Mouse (Mus musculus): ENCODE data around the gene Il2rg. TPM values are rescaled to one million over a fixed set of nuclear protein-coding genes. Genes with fewer than 3 reads are reported as not detected.

Il2rg gene
- polyA plus RNA-seq, 1 experiment from 2014 or later = 12.2 TPM

GRCm38 (mm10) chrX:101299055-101299454 is 31.0 kb upstream of the Il2rg start, which contains the start of gene Nlgn3:
Nlgn3 (plus strand) TSS chrX:101299168.
- no peak within 1 kb of the TSS for H3K27ac ChIP-seq (ENCODE audit: low read depth, low read length)

GRCm38 (mm10) chrX:101290111-101290510 is 22.1 kb upstream of the Il2rg start:
- no peaks in the 10 kb centered on the region for H3K27me3 ChIP-seq (ENCODE audit: control insufficient read depth, insufficient read depth, low read length)
- H3K9ac ChIP-seq (ENCODE audit: low read depth, low read length) = no peak overlapping the region
- H3K4me1 ChIP-seq (ENCODE audit: control insufficient read depth, insufficient read depth, low read length) = peaks cover 3% of the 10 kb centered on the region; the same call in 1 of the 2 replicates
- 0 out of 2 replicates have a peak, but pooled peaks have one; percentile 47 for ATAC-seq (replicated peaks; ENCODE audit: insufficient number of reproducible peaks, low FRiP score, low TSS enrichment)
- peaks cover 3% of the 10 kb centered on the region for H3K36me3 ChIP-seq (ENCODE audit: control insufficient read depth, insufficient read depth, low read length)
- WGBS (ENCODE audit: insufficient replicate concordance) = 75% methylated on average over 10 of the region's 10 CpGs
- no peak overlapping the region for H3K27ac ChIP-seq (ENCODE audit: low read depth, low read length)
- no peak overlapping the region for H3K4me2 ChIP-seq
- no peaks in the 10 kb centered on the region for H3K9me3 ChIP-seq (replicated peaks; ENCODE audit: control insufficient read depth, low read length)
- no peak overlapping the region for H3K4me3 ChIP-seq (ENCODE audit: low read depth, low read length)

More at GRCm38 (mm10) chrX:101299055-101299454, 31.0 kb upstream of the Il2rg start, which contains the start of gene Nlgn3:
- 0 out of 2 replicates have a peak, but pooled peaks have one; percentile 16 for ATAC-seq (replicated peaks; ENCODE audit: insufficient number of reproducible peaks, low FRiP score, low TSS enrichment)
- Histone ChIP-seq H3K36me3 (ENCODE audit: control insufficient read depth, insufficient read depth, low read length) (no peaks in the 10 kb centered on the region; the same call in 1 of the 2 replicates), H3K9me3 (replicated peaks; ENCODE audit: control insufficient read depth, low read length) (no peaks in the 10 kb centered on the region), H3K4me1 (ENCODE audit: control insufficient read depth, insufficient read depth, low read length) (peaks cover 2% of the 10 kb centered on the region; the same call in 1 of the 2 replicates), H3K9ac (ENCODE audit: low read depth, low read length) (peak within 1 kb of the TSS; percentile 34; the same call in 1 of the 2 replicates), H3K4me3 (ENCODE audit: low read depth, low read length) (peak within 1 kb of the TSS; percentile 33), H3K27me3 (ENCODE audit: control insufficient read depth, insufficient read depth, low read length) (peaks cover 9% of the 10 kb centered on the region), H3K4me2 (peak within 1 kb of the TSS; percentile 63)
- WGBS (ENCODE audit: insufficient replicate concordance) = 25% methylated on average over 21 of the region's 24 CpGs

- H3K9me3 ChIP-seq (replicated peaks; ENCODE audit: control insufficient read depth, low read length) = no peaks in the 10 kb centered on the region
- no peak overlapping the region for H3K27ac ChIP-seq (ENCODE audit: low read depth, low read length)
- H3K4me2 ChIP-seq = no peak overlapping the region
- peaks cover 3% of the 10 kb centered on the region for H3K36me3 ChIP-seq (ENCODE audit: control insufficient read depth, insufficient read depth, low read length)
- H3K27me3 ChIP-seq (ENCODE audit: control insufficient read depth, insufficient read depth, low read length) = no peaks in the 10 kb centered on the region
- no peak for ATAC-seq (replicated peaks; ENCODE audit: insufficient number of reproducible peaks, low FRiP score, low TSS enrichment)
- 83% methylated on average over 7 of the region's 7 CpGs for WGBS (ENCODE audit: insufficient replicate concordance)
- H3K4me1 ChIP-seq (ENCODE audit: control insufficient read depth, insufficient read depth, low read length) = peaks cover 3% of the 10 kb centered on the region; the same call in 1 of the 2 replicates
- H3K9ac ChIP-seq (ENCODE audit: low read depth, low read length) = no peak overlapping the region
- H3K4me3 ChIP-seq (ENCODE audit: low read depth, low read length) = no peak overlapping the region
These were observed 21.0 kb upstream of the Il2rg start for GRCm38 (mm10) chrX:101289037-101289436.

GRCm38 (mm10) chrX:101288432-101288831 is 20.4 kb upstream of the Il2rg start:
- WGBS (ENCODE audit: insufficient replicate concordance) = 85% methylated on average over 6 of the region's 6 CpGs
- no peaks in the 10 kb centered on the region for H3K9me3 ChIP-seq (replicated peaks; ENCODE audit: control insufficient read depth, low read length)
- no peak for ATAC-seq (replicated peaks; ENCODE audit: insufficient number of reproducible peaks, low FRiP score, low TSS enrichment)
- peaks cover 4% of the 10 kb centered on the region for H3K36me3 ChIP-seq (ENCODE audit: control insufficient read depth, insufficient read depth, low read length)
- H3K27ac ChIP-seq (ENCODE audit: low read depth, low read length) = peak overlapping the region; percentile 73; the same call in 1 of the 2 replicates
- H3K4me1 ChIP-seq (ENCODE audit: control insufficient read depth, insufficient read depth, low read length) = peaks cover 3% of the 10 kb centered on the region; the same call in 1 of the 2 replicates
- H3K4me2 ChIP-seq = no peak overlapping the region
- H3K27me3 ChIP-seq (ENCODE audit: control insufficient read depth, insufficient read depth, low read length) = no peaks in the 10 kb centered on the region
- H3K4me3 ChIP-seq (ENCODE audit: low read depth, low read length) = no peak overlapping the region
- no peak overlapping the region for H3K9ac ChIP-seq (ENCODE audit: low read depth, low read length)

GRCm38 (mm10) chrX:101287543-101287942 is 19.5 kb upstream of the Il2rg start:
- Histone ChIP-seq H3K4me1 (ENCODE audit: control insufficient read depth, insufficient read depth, low read length) (peaks cover 3% of the 10 kb centered on the region; the same call in 1 of the 2 replicates), H3K4me2 (no peak overlapping the region), H3K4me3 (ENCODE audit: low read depth, low read length) (no peak overlapping the region), H3K9me3 (replicated peaks; ENCODE audit: control insufficient read depth, low read length) (no peaks in the 10 kb centered on the region), H3K9ac (ENCODE audit: low read depth, low read length) (no peak overlapping the region), H3K27ac (ENCODE audit: low read depth, low read length) (peak overlapping the region; percentile 73; the same call in 1 of the 2 replicates), H3K36me3 (ENCODE audit: control insufficient read depth, insufficient read depth, low read length) (peaks cover 3% of the 10 kb centered on the region), H3K27me3 (ENCODE audit: control insufficient read depth, insufficient read depth, low read length) (no peaks in the 10 kb centered on the region)
- WGBS (ENCODE audit: insufficient replicate concordance) = 61% methylated on average over 3 of the region's 3 CpGs
- peak; percentile 85 for ATAC-seq (replicated peaks; ENCODE audit: insufficient number of reproducible peaks, low FRiP score, low TSS enrichment)

GRCm38 (mm10) chrX:101285953-101286670 is 18.1 kb upstream of the Il2rg start:
- Histone ChIP-seq H3K27ac (ENCODE audit: low read depth, low read length) (no peak overlapping the region), H3K27me3 (ENCODE audit: control insufficient read depth, insufficient read depth, low read length) (no peaks in the 10 kb centered on the region), H3K9ac (ENCODE audit: low read depth, low read length) (no peak overlapping the region), H3K36me3 (ENCODE audit: control insufficient read depth, insufficient read depth, low read length) (peaks cover 7% of the 10 kb centered on the region), H3K9me3 (replicated peaks; ENCODE audit: control insufficient read depth, low read length) (no peaks in the 10 kb centered on the region), H3K4me2 (no peak overlapping the region), H3K4me3 (ENCODE audit: low read depth, low read length) (no peak overlapping the region), H3K4me1 (ENCODE audit: control insufficient read depth, insufficient read depth, low read length) (peaks cover 3% of the 10 kb centered on the region; the same call in 1 of the 2 replicates)
- WGBS (ENCODE audit: insufficient replicate concordance) = 76% methylated on average over 14 of the region's 14 CpGs
- ATAC-seq (replicated peaks; ENCODE audit: insufficient number of reproducible peaks, low FRiP score, low TSS enrichment) = no peak

- H3K4me2 ChIP-seq = no peak overlapping the region
- H3K27me3 ChIP-seq (ENCODE audit: control insufficient read depth, insufficient read depth, low read length) = no peaks in the 10 kb centered on the region
- peaks cover 3% of the 10 kb centered on the region; the same call in 1 of the 2 replicates for H3K4me1 ChIP-seq (ENCODE audit: control insufficient read depth, insufficient read depth, low read length)
- H3K4me3 ChIP-seq (ENCODE audit: low read depth, low read length) = no peak overlapping the region
- no peaks in the 10 kb centered on the region for H3K9me3 ChIP-seq (replicated peaks; ENCODE audit: control insufficient read depth, low read length)
- peaks cover 8% of the 10 kb centered on the region for H3K36me3 ChIP-seq (ENCODE audit: control insufficient read depth, insufficient read depth, low read length)
- no peak for ATAC-seq (replicated peaks; ENCODE audit: insufficient number of reproducible peaks, low FRiP score, low TSS enrichment)
- WGBS (ENCODE audit: insufficient replicate concordance) = 27% methylated on average over 6 of the region's 6 CpGs
- no peak overlapping the region for H3K27ac ChIP-seq (ENCODE audit: low read depth, low read length)
- H3K9ac ChIP-seq (ENCODE audit: low read depth, low read length) = no peak overlapping the region
These were observed 17.5 kb upstream of the Il2rg start for GRCm38 (mm10) chrX:101285534-101285933.

- Histone ChIP-seq H3K9me3 (replicated peaks; ENCODE audit: control insufficient read depth, low read length) (no peaks in the 10 kb centered on the region), H3K27me3 (ENCODE audit: control insufficient read depth, insufficient read depth, low read length) (no peaks in the 10 kb centered on the region), H3K36me3 (ENCODE audit: control insufficient read depth, insufficient read depth, low read length) (peaks cover 8% of the 10 kb centered on the region)
These were observed 14.8 kb upstream of the Il2rg start for GRCm38 (mm10) chrX:101282813-101283212.

More at GRCm38 (mm10) chrX:101282813-101283212, 14.8 kb upstream of the Il2rg start:
- Histone ChIP-seq H3K4me1 (ENCODE audit: control insufficient read depth, insufficient read depth, low read length) (peaks cover 3% of the 10 kb centered on the region; the same call in 1 of the 2 replicates), H3K4me2 (no peak overlapping the region), H3K4me3 (ENCODE audit: low read depth, low read length) (no peak overlapping the region), H3K27ac (ENCODE audit: low read depth, low read length) (no peak overlapping the region), H3K9ac (ENCODE audit: low read depth, low read length) (no peak overlapping the region)
- ATAC-seq (replicated peaks; ENCODE audit: insufficient number of reproducible peaks, low FRiP score, low TSS enrichment) = no peak
- WGBS (ENCODE audit: insufficient replicate concordance) = 79% methylated on average over 6 of the region's 6 CpGs

Measured in heart, embryonic 11.5 days (tissue).